Mouse (Mus musculus) inflammation-experienced regulatory T-cells (primary cell): ENCODE data around the gene Zfp579. TPM values are rescaled to one million over a fixed set of nuclear protein-coding genes. Genes with fewer than 3 reads are reported as not detected.

Experiments used
- polyA plus RNA-seq, 2 experiments: library from polyadenylated mRNA; unstranded; fragments of 100-300 nt; shearing (Covaris generic); gene quantifications; one replicate each; pipeline ENCODE4 v1.2.1; 2017

The Zfp579 gene
- polyA plus RNA-seq: 10 to 100 TPM; 20.6 to 23.4 TPM

GRCm38 (mm10) chr7:4996003-4996895, at the start of gene Zfp579:
Gene Zfp579 (minus strand): TSS chr7:4996158.

GRCm38 (mm10) chr7:5038109-5038732, 42.3 kb upstream of the Zfp579 start, which contains the start of gene Zfp784:
Gene Zfp784 (minus strand): TSS chr7:5038446.

GRCm38 (mm10) chr7:5033818-5034217, 37.9 kb upstream of the Zfp579 start, which contains the start of gene 4632433K11Rik:
Gene 4632433K11Rik (plus strand): TSS chr7:5034118.

GRCm38 (mm10) chr7:5020000-5020681, 24.2 kb upstream of the Zfp579 start, which contains the start of the genes Zfp865 and Ccdc106:
Gene Zfp865 (plus strand): TSS chr7:5020376.
Gene Ccdc106 (plus strand): TSS chr7:5020553.

GRCm38 (mm10) chr7:5015118-5016001, 19.4 kb upstream of the Zfp579 start, which contains the start of gene Gm44973:
Gene Gm44973 (plus strand): TSS chr7:5015496.

GRCm38 (mm10) chr7:5014251-5015117, 18.5 kb upstream of the Zfp579 start, which contains the start of the genes Zfp524 and Fiz1:
Gene Zfp524 (plus strand): TSS chr7:5014415.
Gene Fiz1 (minus strand): TSS chr7:5014697.

GRCm38 (mm10) chr7:4971068-4971467, 24.9 kb downstream of the Zfp579 start, which contains the start of gene Sbk3:
Gene Sbk3 (minus strand): TSS chr7:4971168.

GRCm38 (mm10) chr7:4964272-4964671, 31.7 kb downstream of the Zfp579 start, which contains the start of gene Sbk2:
Gene Sbk2 (minus strand): TSS chr7:4964406.

Other genes with a start within 250 kb of the Zfp579 start
- gene Cox6b2, start 243.1 kb downstream of the Zfp579 start, polyA plus RNA-seq: 1 to 10 TPM in 1 of 2 experiments, not detected in 1; 3.1 TPM
- gene Fam71e2, start 224.9 kb downstream of the Zfp579 start, polyA plus RNA-seq: not detected
- under 1 TPM; 0.18 to 0.23 TPM for gene Il11, start 213.3 kb downstream of the Zfp579 start, polyA plus RNA-seq
- 1 to 10 TPM in 1 of 2 experiments, under 1 TPM in 1; 0.37 to 1.1 TPM for gene Tmem190, start 213.2 kb downstream of the Zfp579 start, polyA plus RNA-seq
- 10 to 100 TPM; 11.1 to 18.2 TPM for gene Tmem238, start 206.5 kb downstream of the Zfp579 start, polyA plus RNA-seq
- gene Rpl28, start 203.3 kb downstream of the Zfp579 start, polyA plus RNA-seq: 100 to 1,000 TPM; 268 to 278 TPM
- gene Ube2s, start 183.6 kb downstream of the Zfp579 start, polyA plus RNA-seq: 100 to 1,000 TPM in 1 of 2 experiments, 10 to 100 TPM in 1; 99.5 to 166 TPM
- gene Shisa7, start 151.5 kb downstream of the Zfp579 start, polyA plus RNA-seq: not detected
- 10 to 100 TPM; 23.8 to 37.5 TPM for gene Isoc2b, start 125.9 kb downstream of the Zfp579 start, polyA plus RNA-seq
- gene Isoc2a, start 119.0 kb downstream of the Zfp579 start, polyA plus RNA-seq: 1 to 10 TPM in 1 of 2 experiments, under 1 TPM in 1; 0.75 to 1.2 TPM
- gene Gm36210, start 89.6 kb downstream of the Zfp579 start, polyA plus RNA-seq: under 1 TPM in 1 of 2 experiments, not detected in 1; 0.12 TPM
- gene Zfp628, start 80.9 kb downstream of the Zfp579 start, polyA plus RNA-seq: 1 to 10 TPM; 2.0 to 2.2 TPM
- under 1 TPM; 0.27 to 0.86 TPM for gene Nat14, start 74.1 kb downstream of the Zfp579 start, polyA plus RNA-seq
- gene Ssc5d, start 70.4 kb downstream of the Zfp579 start, polyA plus RNA-seq: under 1 TPM; 0.27 to 0.40 TPM
- under 1 TPM in 1 of 2 experiments, not detected in 1; 0.51 TPM for gene Sbk2, start 31.8 kb downstream of the Zfp579 start, polyA plus RNA-seq
- under 1 TPM in 1 of 2 experiments, not detected in 1; 0.26 TPM for gene Sbk3, start 25.0 kb downstream of the Zfp579 start, polyA plus RNA-seq
- 10 to 100 TPM; 31.2 to 51.7 TPM for gene Zfp524, start 18.3 kb upstream of the Zfp579 start, polyA plus RNA-seq
- gene Fiz1, start 18.5 kb upstream of the Zfp579 start, polyA plus RNA-seq: 10 to 100 TPM; 41.3 to 45.3 TPM
- gene Gm44973, start 19.3 kb upstream of the Zfp579 start, polyA plus RNA-seq: 1 to 10 TPM; 6.1 to 8.1 TPM
- 1 to 10 TPM; 7.8 to 8.4 TPM for gene Zfp865, start 24.2 kb upstream of the Zfp579 start, polyA plus RNA-seq
- not detected for gene Ccdc106, start 24.4 kb upstream of the Zfp579 start, polyA plus RNA-seq
- gene 4632433K11Rik, start 38.0 kb upstream of the Zfp579 start, polyA plus RNA-seq: not detected
- gene Zfp784, start 42.3 kb upstream of the Zfp579 start, polyA plus RNA-seq: 1 to 10 TPM; 3.9 to 4.1 TPM
- 1 to 10 TPM; 2.6 to 4.7 TPM for gene Zfp580, start 55.4 kb upstream of the Zfp579 start, polyA plus RNA-seq
- gene U2af2, start 66.0 kb upstream of the Zfp579 start, polyA plus RNA-seq: 100 to 1,000 TPM in 1 of 2 experiments, 10 to 100 TPM in 1; 92.7 to 102 TPM
- 10 to 100 TPM; 24.1 to 34.1 TPM for gene Epn1, start 84.1 kb upstream of the Zfp579 start, polyA plus RNA-seq
- gene Rfpl4, start 120.8 kb upstream of the Zfp579 start, polyA plus RNA-seq: under 1 TPM in 1 of 2 experiments, not detected in 1; 0.22 TPM
- gene Rasl2-9, start 129.8 kb upstream of the Zfp579 start, polyA plus RNA-seq: 1 to 10 TPM in 1 of 2 experiments, not detected in 1; 2.4 TPM
- gene Vmn1r55, start 153.5 kb upstream of the Zfp579 start, polyA plus RNA-seq: under 1 TPM; 0.04 to 0.17 TPM
- not detected for gene Vmn1r56, start 200.6 kb upstream of the Zfp579 start, polyA plus RNA-seq
- gene Vmn1r57, start 222.3 kb upstream of the Zfp579 start, polyA plus RNA-seq: under 1 TPM in 1 of 2 experiments, not detected in 1; 0.65 TPM